Mouse (Mus musculus) v-Abl transformed pro-B cells (cell line): Measurements from ENCODE around the gene Hmgb1.

ENCODE experiments used
- in situ Hi-C, 2 experiments: fragments of 400-800 bp; cut with MboI; formaldehyde crosslinking; loops; one replicate each; pipeline ENCODE4 v1.15.1; 2025; ENCODE audit not compliant: unreplicated experiment in 2 of 2

The Hmgb1 gene

GRCm38 (mm10) chr5:149114034-149114433 is 70.3 kb downstream of the Hmgb1 start:
- in situ Hi-C loops, result no loop called here

- in situ Hi-C loops, result no loop called here
These were observed 70.8 kb downstream of the Hmgb1 start for GRCm38 (mm10) chr5:149113439-149113838.

GRCm38 (mm10) chr5:149112559-149112958 is 71.7 kb downstream of the Hmgb1 start:
- in situ Hi-C loops, result no loop called here

GRCm38 (mm10) chr5:149109220-149109619 is 75.1 kb downstream of the Hmgb1 start:
- in situ Hi-C loops, result no loop called here

- in situ Hi-C loops, result no loop called here
These were observed 76.1 kb downstream of the Hmgb1 start for GRCm38 (mm10) chr5:149108178-149108577.

- in situ Hi-C loops, result no loop called here
These were observed 76.7 kb downstream of the Hmgb1 start for GRCm38 (mm10) chr5:149107566-149107965.

GRCm38 (mm10) chr5:149104096-149104725 is 80.1 kb downstream of the Hmgb1 start:
- in situ Hi-C loops, result no loop called here

- in situ Hi-C loops, result no loop called here
These were observed 82.4 kb downstream of the Hmgb1 start for GRCm38 (mm10) chr5:149101869-149102268.

- in situ Hi-C loops, result no loop called here
These were observed 84.2 kb downstream of the Hmgb1 start for GRCm38 (mm10) chr5:149100091-149100490.

- in situ Hi-C loops, result no loop called here
These were observed 85.3 kb downstream of the Hmgb1 start for GRCm38 (mm10) chr5:149099009-149099408.

GRCm38 (mm10) chr5:149097841-149098240 is 86.4 kb downstream of the Hmgb1 start:
- in situ Hi-C loops, result no loop called here

- in situ Hi-C loops, result no loop called here
These were observed 88.0 kb downstream of the Hmgb1 start for GRCm38 (mm10) chr5:149096284-149096683.

- in situ Hi-C loops, result no loop called here
These were observed 91.4 kb downstream of the Hmgb1 start for GRCm38 (mm10) chr5:149092926-149093325.

- in situ Hi-C loops, result no loop called here
These were observed 91.8 kb downstream of the Hmgb1 start for GRCm38 (mm10) chr5:149092526-149092925.

GRCm38 (mm10) chr5:149091256-149091655 is 93.0 kb downstream of the Hmgb1 start:
- in situ Hi-C loops, result no loop called here

GRCm38 (mm10) chr5:149089860-149090259 is 94.4 kb downstream of the Hmgb1 start:
- in situ Hi-C loops, result no loop called here

- in situ Hi-C loops, result no loop called here
These were observed 94.8 kb downstream of the Hmgb1 start for GRCm38 (mm10) chr5:149089456-149089855.

GRCm38 (mm10) chr5:149088891-149089290 is 95.4 kb downstream of the Hmgb1 start:
- in situ Hi-C loops, result no loop called here

GRCm38 (mm10) chr5:149088149-149088548 is 96.1 kb downstream of the Hmgb1 start:
- in situ Hi-C loops, result no loop called here

- in situ Hi-C loops, result no loop called here
These were observed 97.7 kb downstream of the Hmgb1 start for GRCm38 (mm10) chr5:149086382-149087244.

GRCm38 (mm10) chr5:149080466-149080865 is 103.8 kb downstream of the Hmgb1 start:
- in situ Hi-C loops, result no loop called here

GRCm38 (mm10) chr5:149079758-149080150 is 104.5 kb downstream of the Hmgb1 start:
- in situ Hi-C loops, result no loop called here
